Mouse (Mus musculus): ENCODE data around the gene 1700122O11Rik.

GRCm38 (mm10) chr17:47988811-47989210 lies 49.3 kb downstream of the 1700122O11Rik start:
- TF ChIP-seq CTCF (IDR thresholded peaks at IDR 0.05; ENCODE audit: insufficient read depth, low read depth, low read length) (no peak), POLR2A (IDR thresholded peaks at IDR 0.05; ENCODE audit: insufficient read depth, low read depth, low read length) (no peak)

Data from olfactory bulb, adult 2 months (tissue).